Mouse (Mus musculus) B cell, adult 67 days (primary cell): ENCODE results near the gene Arap1. TPM values are rescaled to one million over a fixed set of nuclear protein-coding genes. Genes with fewer than 3 reads are reported as not detected.

Source experiments
- total RNA-seq, 2 experiments: library from RNA; stranded (reverse); gene quantifications; 4 replicates each; pipeline ENCODE4 v1.2.4; 2023

The Arap1 gene
- 100 to 1,000 TPM; 482 to 530 TPM for total RNA-seq

GRCm38 (mm10) chr7:101347767-101348270, at the start of gene Arap1:
Arap1 (plus strand) TSS chr7:101348067.

GRCm38 (mm10) chr7:101301881-101302456, 45.9 kb upstream of the Arap1 start, which contains the start of gene Atg16l2:
Atg16l2 (minus strand) TSS chr7:101302251.

GRCm38 (mm10) chr7:101317014-101317413, 30.9 kb upstream of the Arap1 start, which contains the start of gene Stard10:
Stard10 (plus strand) TSS chr7:101317086.

DNA sequence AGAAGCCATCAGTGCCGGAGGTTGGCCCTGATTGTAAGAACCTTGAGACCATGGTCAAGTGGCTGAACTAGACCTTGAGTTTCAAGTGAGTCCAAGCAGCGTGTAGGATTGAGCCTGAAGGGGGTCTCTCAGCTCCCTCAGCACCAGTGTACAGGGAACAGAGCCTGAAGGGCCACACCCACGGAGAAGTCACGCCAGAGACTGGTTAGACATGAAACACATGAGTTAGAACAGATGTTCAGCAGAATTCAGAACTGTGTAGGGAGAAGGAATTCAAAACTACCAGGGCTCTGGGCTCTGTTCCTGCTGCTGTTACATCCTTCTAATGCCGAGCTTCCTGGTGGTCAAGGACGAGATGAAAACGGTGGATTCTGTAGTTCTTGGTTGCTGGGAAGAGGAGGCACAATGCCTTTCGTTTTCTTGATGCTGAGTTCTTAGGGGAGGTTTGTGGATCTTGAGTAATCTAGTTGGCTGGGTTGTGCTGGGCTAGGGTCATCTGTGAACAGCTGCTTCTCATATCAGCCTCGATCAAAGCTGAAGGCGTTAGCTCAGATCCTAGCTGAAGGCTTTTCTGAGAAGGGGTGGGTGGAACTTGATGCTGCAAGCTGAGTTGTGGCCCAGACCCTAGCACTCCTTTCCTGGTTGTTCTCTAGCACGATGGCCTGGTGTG, 62.5 kb downstream of the Arap1 start, which contains the start of gene Gm45837:
Gm45837 (plus strand) TSS at position 620 of the 670 bp plus-strand sequence.

GRCm38 (mm10) chr7:101421529-101421928, 73.7 kb downstream of the Arap1 start, which contains the start of gene Pde2a:
Pde2a (plus strand) TSS chr7:101421691.

Other genes starting within 250 kb of the Arap1 start
- gene Atg16l2, start 45.8 kb upstream of the Arap1 start, total RNA-seq: 100 to 1,000 TPM; 174 to 187 TPM
- gene Stard10, start 31.0 kb upstream of the Arap1 start, total RNA-seq: 10 to 100 TPM; 38.2 to 43.6 TPM
- gene Gm45837, start 62.8 kb downstream of the Arap1 start, total RNA-seq: 10 to 100 TPM; 22.6 to 31.4 TPM
- 10 to 100 TPM; 43.4 to 44.3 TPM for gene Pde2a, start 73.6 kb downstream of the Arap1 start, total RNA-seq
- 1 to 10 TPM in 1 of 2 experiments, under 1 TPM in 1; 0.44 to 1.1 TPM for gene Art2b, start 237.5 kb downstream of the Arap1 start, total RNA-seq